Mouse (Mus musculus): ENCODE results near the gene Xirp1.

The Xirp1 gene

DNA sequence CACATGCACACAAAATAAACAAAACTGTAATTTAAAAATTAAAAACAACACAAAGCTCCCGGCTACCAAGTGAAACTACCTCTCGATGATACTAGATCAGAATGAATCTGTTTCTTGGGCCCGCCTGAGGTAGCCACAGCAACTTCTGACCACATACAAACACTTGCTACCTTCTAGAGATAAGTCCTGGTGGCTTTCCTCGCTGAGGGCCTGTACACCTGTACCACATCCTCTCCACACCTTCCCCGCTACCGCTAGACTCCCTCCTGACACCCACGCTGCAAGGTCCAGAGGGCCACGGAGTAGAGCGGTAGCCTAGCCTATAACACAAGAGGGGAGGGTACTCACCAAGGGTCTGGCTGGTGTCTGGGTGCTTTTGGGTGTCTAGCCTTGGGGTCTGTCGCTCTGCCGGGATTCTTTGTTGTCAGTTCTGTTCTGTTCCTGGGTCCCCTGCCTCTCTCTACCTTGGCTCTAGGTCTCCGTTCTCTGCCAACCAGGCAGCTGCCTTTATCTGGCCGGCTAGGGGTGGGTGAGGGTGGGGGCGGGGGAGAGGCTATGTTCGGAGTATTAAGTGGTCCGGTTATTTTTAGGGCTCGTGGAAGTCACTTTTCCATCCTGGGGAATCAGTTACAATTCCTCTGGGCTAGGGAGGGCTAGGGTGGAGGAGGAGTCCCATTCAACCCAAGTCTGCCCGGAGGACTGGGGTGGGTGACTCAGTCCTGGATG is at the start of gene Xirp1:
Gene Xirp1, minus strand, starts transcription at position 513 of the 726 bp plus-strand sequence.
- in situ Hi-C loops (cut with MboI, MseI): no loop called here

DNA sequence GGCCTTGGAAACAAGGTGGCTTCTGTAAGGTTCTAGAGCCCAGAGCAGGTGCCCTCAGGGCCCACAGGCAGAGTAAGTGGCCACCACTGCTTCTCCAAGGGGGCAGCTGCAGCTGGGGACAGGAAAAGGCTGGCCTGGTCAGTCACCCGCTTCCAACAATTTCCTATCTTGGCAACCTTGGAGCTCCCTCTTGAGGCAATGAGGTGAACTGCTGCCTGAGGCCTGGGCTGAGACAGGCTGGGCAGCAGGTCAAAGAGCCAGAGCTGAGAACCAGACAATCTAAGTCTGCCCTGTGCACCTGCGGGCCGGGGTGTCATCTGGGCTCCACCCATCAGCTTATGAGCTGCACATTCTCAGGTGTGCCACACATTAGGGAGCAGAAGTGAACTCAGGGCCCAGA is 49.8 kb upstream of the Xirp1 start:
- in situ Hi-C loops (cut with MboI, MseI): loop anchor here (10.0 kb wide), 1 partner anchor 62 kb away; no protein-coding TSS in a partner anchor

GRCm38 (mm10) chr9:120071251-120071650 is 47.9 kb upstream of the Xirp1 start:
- in situ Hi-C loops (cut with MboI, MseI): loop anchor here (10.0 kb wide), 1 partner anchor 64 kb away; no protein-coding TSS in a partner anchor

- in situ Hi-C loops (cut with MboI, MseI): loop anchor here (10.0 kb wide), 1 partner anchor 65 kb away; no protein-coding TSS in a partner anchor
Measured at GRCm38 (mm10) chr9:120069779-120070178, 46.4 kb upstream of the Xirp1 start, which contains the start of gene Cx3cr1. TSS of gene Cx3cr1 (minus strand) at chr9:120069879.

DNA sequence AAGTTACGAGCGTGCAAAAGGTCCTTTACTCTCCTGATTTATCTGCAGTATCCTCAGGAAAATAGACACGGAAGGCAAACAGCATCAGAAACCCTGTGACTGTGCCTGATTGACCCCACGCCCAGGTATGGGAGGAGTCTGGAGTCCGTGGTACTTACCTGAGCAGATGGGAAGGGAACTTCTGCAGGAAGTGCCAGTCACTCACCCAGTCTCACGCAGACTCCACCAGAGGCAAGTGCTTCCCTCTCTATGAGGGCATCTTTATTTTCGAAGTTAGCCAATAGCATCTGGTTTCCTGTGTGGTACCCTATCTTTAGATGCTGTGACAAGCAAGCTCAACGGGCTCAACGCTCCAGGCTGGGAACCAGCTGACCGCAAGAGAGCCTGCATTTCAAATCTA is 44.6 kb upstream of the Xirp1 start:
- in situ Hi-C loops (cut with MboI, MseI): no loop called here

DNA sequence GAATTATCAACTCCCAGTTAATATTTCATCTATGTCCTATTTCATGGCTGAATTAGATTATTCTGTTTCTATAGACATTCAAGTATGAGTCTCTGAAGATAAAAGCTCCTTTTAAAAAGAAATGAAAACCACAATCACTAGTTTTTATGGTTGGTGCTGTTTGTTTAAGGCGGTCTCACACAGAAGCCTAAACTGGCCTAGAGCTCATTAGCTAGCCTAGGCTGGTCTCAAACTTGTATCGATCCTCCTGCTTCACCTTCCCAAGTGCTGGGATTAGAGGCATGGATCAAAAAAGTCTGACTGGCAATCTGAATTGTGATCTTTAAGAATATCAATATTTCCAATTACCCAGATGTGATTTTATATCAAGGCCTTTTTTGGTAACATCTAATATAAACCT is 44.2 kb upstream of the Xirp1 start:
- in situ Hi-C loops (cut with MboI, MseI): no loop called here

GRCm38 (mm10) chr9:120064317-120064716 is 40.9 kb upstream of the Xirp1 start:
- in situ Hi-C loops (cut with MboI, MseI): no loop called here

DNA sequence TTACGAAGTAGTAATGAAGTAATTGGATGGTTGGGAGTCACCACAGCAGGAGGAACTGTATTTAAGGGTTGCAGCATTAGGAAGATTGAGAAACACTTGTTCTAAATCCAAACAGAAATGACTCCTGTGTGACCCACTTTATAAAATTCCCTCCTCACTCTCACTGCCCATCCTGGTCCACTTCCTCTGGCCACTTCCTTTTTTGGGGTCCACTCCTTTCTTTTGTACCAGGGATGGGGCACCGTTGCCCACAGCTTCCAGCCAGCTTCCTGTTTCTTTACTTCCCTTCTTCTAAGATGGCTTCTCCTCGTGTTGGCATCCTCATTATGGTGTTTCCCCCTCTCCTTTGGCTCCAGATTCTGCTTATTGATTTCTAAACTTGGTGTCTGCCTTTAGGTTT is 35.3 kb upstream of the Xirp1 start:
- in situ Hi-C loops (cut with MboI, MseI): no loop called here

- in situ Hi-C loops (cut with MboI, MseI): no loop called here
Measured at GRCm38 (mm10) chr9:120056201-120056600, 32.8 kb upstream of the Xirp1 start.

DNA sequence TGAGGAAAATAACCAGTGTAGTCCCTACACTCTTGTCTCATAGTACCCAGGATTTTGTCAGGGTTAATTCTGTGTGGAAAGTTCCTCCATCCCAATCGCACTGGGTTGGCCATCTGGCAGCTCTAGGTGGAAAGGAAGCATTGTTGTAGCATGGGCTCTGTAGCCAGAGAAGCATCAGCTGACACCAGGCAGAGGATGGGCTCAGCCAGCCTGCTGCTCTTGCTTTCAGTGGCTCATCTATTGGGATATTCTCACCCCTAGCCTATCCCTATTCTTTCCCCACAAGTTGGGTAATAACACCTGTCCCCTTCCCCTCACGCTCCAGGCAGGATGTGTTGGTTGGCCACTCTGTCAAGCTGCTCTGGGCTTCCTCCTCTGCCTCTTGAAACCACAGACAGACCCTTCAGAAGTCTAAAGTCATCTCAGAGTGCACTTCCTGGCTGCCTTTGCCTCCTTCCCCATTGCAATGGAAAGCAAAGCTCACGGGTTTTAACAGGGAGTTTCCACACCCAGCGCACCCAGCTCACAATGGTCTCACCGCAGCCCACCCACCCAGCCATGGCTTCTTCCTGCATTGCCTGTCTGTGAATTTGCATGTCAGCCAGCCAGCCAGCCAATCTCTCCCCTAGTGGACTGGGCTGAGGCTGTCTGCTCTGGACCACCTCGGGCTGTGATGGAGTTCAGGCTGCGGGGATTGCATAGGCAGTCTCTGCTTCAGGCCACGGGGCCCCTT is 31.3 kb upstream of the Xirp1 start:
- in situ Hi-C loops (cut with MboI, MseI): no loop called here

GRCm38 (mm10) chr9:120049407-120049806 is 26.0 kb upstream of the Xirp1 start:
- in situ Hi-C loops (cut with MboI, MseI): no loop called here

DNA sequence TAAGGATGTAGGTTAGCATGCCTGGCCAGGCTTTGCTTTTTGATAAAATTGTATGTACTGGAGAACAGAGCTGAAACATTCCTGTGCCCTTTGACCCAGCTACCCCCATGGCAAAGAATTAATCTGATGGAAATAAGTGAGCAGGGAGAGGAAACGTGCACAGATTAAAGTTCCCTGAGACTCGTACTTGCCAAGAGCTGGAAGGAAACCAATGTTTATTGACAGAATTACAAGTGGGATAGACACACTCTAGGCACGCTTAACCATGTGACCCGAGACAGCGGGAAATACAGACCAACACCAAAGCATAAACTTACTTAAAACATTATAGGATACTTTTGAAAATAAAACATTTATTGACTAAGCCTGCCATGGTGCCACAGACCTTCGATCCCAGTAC is 25.1 kb upstream of the Xirp1 start:
- in situ Hi-C loops (cut with MboI, MseI): no loop called here

DNA sequence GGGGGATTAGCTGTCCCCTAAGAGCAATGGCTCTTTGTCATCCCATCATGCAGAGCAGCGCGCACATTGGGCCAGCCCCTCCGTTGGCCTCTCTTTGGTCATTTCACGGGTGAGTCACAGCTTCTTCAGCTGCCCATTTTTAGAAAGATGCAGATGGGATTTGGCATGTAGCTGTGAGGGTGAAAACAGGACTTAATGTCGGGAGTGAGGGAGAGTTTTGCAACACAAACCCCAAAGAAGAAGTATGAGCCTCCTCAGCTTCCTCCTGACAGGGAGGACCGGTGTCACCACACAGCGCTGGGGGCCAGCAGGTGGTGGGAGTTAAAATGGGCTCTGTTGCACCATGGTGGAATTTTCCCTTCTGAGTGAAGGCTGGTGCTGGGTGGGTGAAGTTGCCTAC is 19.7 kb upstream of the Xirp1 start:
- in situ Hi-C loops (cut with MboI, MseI): no loop called here

DNA sequence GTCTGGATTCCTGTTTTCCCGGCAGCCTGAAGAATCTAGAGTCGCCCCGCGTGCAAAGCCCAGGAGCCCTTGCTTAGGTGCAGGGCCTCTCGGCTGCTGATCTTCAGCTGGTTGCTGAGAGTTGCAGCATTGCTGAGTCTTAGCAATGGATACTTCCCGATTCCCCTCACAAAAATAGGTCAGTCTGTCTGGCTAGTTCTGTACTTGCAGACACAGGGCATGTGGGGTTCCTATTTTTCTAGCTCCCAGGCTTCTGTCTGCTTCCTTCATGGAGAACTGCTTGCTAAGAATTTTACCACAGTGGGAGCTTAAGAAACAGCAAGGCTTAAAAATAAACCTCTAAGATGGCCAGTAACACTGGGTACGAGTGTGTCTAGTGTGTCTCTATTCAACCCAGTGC is 14.0 kb upstream of the Xirp1 start:
- in situ Hi-C loops (cut with MboI, MseI): loop anchor here (10.0 kb wide), 1 partner anchor 827 kb away; no protein-coding TSS in a partner anchor

DNA sequence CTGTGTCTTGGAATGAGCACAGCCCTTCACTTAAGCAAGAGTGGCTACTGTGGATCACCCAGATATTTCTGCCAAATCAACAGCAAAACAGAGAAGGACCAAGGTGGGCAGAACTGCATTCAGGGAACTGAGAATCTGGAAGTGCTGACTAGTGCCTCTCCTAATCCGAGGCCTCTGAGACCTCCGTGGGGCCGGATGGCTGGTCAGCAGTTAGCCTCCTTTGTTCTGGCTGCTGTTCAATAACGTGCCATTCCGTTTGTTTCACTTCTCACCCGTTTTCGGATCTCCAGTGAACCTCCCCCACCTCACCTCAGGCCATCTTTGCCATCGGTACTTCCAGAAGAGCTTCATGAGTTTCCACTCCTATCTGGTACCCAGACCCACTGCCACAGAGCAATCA is 11.0 kb upstream of the Xirp1 start:
- in situ Hi-C loops (cut with MboI, MseI): loop anchor here (10.0 kb wide), 1 partner anchor 830 kb away; no protein-coding TSS in a partner anchor

- in situ Hi-C loops (cut with MboI, MseI): loop anchor here (10.0 kb wide), 1 partner anchor 832 kb away; no protein-coding TSS in a partner anchor
Measured at GRCm38 (mm10) chr9:120032710-120033109, 9.3 kb upstream of the Xirp1 start.

GRCm38 (mm10) chr9:120030421-120030820 is 7.0 kb upstream of the Xirp1 start:
- in situ Hi-C loops (cut with MboI, MseI): loop anchor here (10.0 kb wide), 1 partner anchor 834 kb away; no protein-coding TSS in a partner anchor

DNA sequence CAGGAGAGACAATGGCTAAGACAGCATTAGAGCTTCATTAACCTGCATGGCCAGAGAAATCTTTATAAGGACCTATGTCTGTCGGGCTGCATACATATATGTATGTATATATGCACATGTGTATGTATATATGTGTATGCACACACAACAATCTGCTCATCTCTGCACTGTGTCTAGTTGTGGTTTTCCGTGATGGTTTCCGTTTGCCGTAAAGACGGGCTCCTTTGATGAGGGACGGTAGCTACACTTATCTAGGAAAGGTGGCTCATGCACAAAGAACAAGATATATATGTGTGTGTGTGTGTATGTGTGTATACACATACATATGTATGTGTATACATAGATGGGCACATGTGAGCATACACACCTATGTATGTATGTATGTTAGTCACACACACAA is 6.5 kb upstream of the Xirp1 start:
- in situ Hi-C loops (cut with MboI, MseI): loop anchor here (10.0 kb wide), 1 partner anchor 835 kb away; no protein-coding TSS in a partner anchor

- in situ Hi-C loops (cut with MboI, MseI): no loop called here
Measured at GRCm38 (mm10) chr9:120027401-120028151, 4.2 kb upstream of the Xirp1 start.

- in situ Hi-C loops (cut with MboI, MseI): no loop called here
Measured at GRCm38 (mm10) chr9:120024625-120025024, 1.2 kb upstream of the Xirp1 start.

GRCm38 (mm10) chr9:120024171-120024570 is 773 bp upstream of the Xirp1 start:
- in situ Hi-C loops (cut with MboI, MseI): no loop called here

- in situ Hi-C loops (cut with MboI, MseI): no loop called here
Measured at GRCm38 (mm10) chr9:120021164-120021563, 2.2 kb downstream of the Xirp1 start.
